8 mouse cellular contexts compared by ENCODE assay signal in genomic region chr9:75037451-75038356, GRCm38 (mm10). TPM values are rescaled to one million over a fixed set of nuclear protein-coding genes. Genes with fewer than 3 reads are reported as not detected.
DNase-seq lines count a peak whose midpoint lies in the region; ATAC-seq lines count a peak whose summit lies in the region.

Arpp19 (plus strand) TSS chr9:75037614.

- no peaks in the 10 kb centered on the region for H3K9me3 ChIP-seq in hindbrain, embryonic 12.5 days (replicated peaks)

- peaks cover 10% of the 10 kb centered on the region for H3K4me1 ChIP-seq in hindbrain, embryonic 12.5 days

- peak within 1 kb of the TSS; percentile 82 for H3K4me3 ChIP-seq in hindbrain, embryonic 12.5 days

- H3K4me2 ChIP-seq in hindbrain, embryonic 12.5 days (replicated peaks) = peak within 1 kb of the TSS; percentile 69

- peak within 1 kb of the TSS; percentile 77 for H3K27ac ChIP-seq in hindbrain, embryonic 12.5 days

- under 1% methylated on average over 72 of the region's 73 CpGs for WGBS in hindbrain, embryonic 12.5 days

- H3K36me3 ChIP-seq in hindbrain, embryonic 12.5 days = no peaks in the 10 kb centered on the region

- peak; percentile 96 for ATAC-seq in hindbrain, embryonic 12.5 days (ENCODE audit: low FRiP score)

- H3K9ac ChIP-seq in hindbrain, embryonic 12.5 days = peak within 1 kb of the TSS; percentile 92

- DNase-seq in Muller cell, postnatal 12 days (ENCODE audit: inconsistent ontology term) = peak; percentile 86
- DNase-seq in cerebellum, adult 9-11 months = peak; percentile 89
- DNase-seq in frontal cortex, postnatal 10 days (ENCODE audit: low spot score in 2 of 2) = peak; percentile 79 to 83
- peak; percentile 71 to 91 for DNase-seq in layer of hippocampus, postnatal 14 days (ENCODE audit: low spot score in 2 of 2)
- peak; percentile 80 for DNase-seq in lung, postnatal 14 days
- peak; percentile 59 for DNase-seq in retina, adult 2 months (ENCODE audit: low read depth, low spot score)
- DNase-seq in thymus, postnatal 36 days = peak; percentile 81 to 87

- no peaks in the 10 kb centered on the region for H3K27me3 ChIP-seq in hindbrain, embryonic 12.5 days

RNA-seq across cellular contexts. Expression of gene Arpp19, which starts in this region (rescaled TPM):
- 280 and 291 TPM in 2 replicates for polyA plus RNA-seq in hindbrain, embryonic 12.5 days (2016; fragmentation: Nextera tagmentation; extraction: Ambion mirVana)
- 100 to 1,000 TPM; 162 TPM for total RNA-seq in layer of hippocampus, postnatal 14 days (2021)

Comparison
In these comparisons a context has a peak if more than half of its experiments do, and no peak if none do; other contexts are left out.
1. Peak in every context shown above with its lines: DNase-seq, ATAC-seq, H3K4me3 ChIP-seq and H3K27ac ChIP-seq.